Mouse (Mus musculus): ENCODE measurements around the gene Golgb1. TPM values are rescaled to one million over a fixed set of nuclear protein-coding genes. Genes with fewer than 3 reads are reported as not detected.

Golgb1 gene
- polyA plus RNA-seq, 2 experiments = 13.3 to 26.4 TPM

GRCm38 (mm10) chr16:36921980-36922379, 47.0 kb downstream of the Golgb1 start:
- Histone ChIP-seq H3K9ac (replicated peaks) (no peak overlapping the region), H3K27ac (no peak overlapping the region), H3K4me1 (replicated peaks; ENCODE audit: control insufficient read depth in 2 of 2, insufficient read depth in 2 of 2, low read length in 1 of 2) (no peaks in the 10 kb centered on the region), H3K36me3 (replicated peaks; ENCODE audit: control insufficient read depth, insufficient read depth, low read depth) (peaks cover 12% of the 10 kb centered on the region), H3K4me2 (ENCODE audit: low read depth) (no peak overlapping the region), H3K4me3 (ENCODE audit: insufficient read depth in 1 of 2, low read depth in 2 of 2, low read length in 2 of 2) (no peak overlapping the region), H3K9me3 (ENCODE audit: control insufficient read depth, low read length) (no peaks in the 10 kb centered on the region), H3K27me3 (ENCODE audit: control insufficient read depth, insufficient read depth, low read length) (no peaks in the 10 kb centered on the region)
- no peak for ATAC-seq (ENCODE audit: insufficient read depth)
- DNase-seq (ENCODE audit: low read depth in 3 of 3, low spot score in 3 of 3) = no peak
- 71% methylated on average over 6 of the region's 6 CpGs for WGBS (ENCODE audit: insufficient replicate concordance)
- TF ChIP-seq EP300 (IDR thresholded peaks at IDR 0.05; ENCODE audit: low read depth) (no peak), CTCF (IDR thresholded peaks at IDR 0.05; ENCODE audit: low read depth) (no peak)

GRCm38 (mm10) chr16:36924312-36924711, 49.4 kb downstream of the Golgb1 start:
- no peak overlapping the region for H3K4me3 ChIP-seq (ENCODE audit: insufficient read depth in 1 of 2, low read depth in 2 of 2, low read length in 2 of 2)
- 80% methylated on average over 8 of the region's 8 CpGs for WGBS (ENCODE audit: insufficient replicate concordance)
- H3K36me3 ChIP-seq (replicated peaks; ENCODE audit: control insufficient read depth, insufficient read depth, low read depth) = peaks cover 8% of the 10 kb centered on the region
- H3K9ac ChIP-seq (replicated peaks) = no peak overlapping the region
- ATAC-seq (ENCODE audit: insufficient read depth) = no peak
- no peaks in the 10 kb centered on the region for H3K27me3 ChIP-seq (ENCODE audit: control insufficient read depth, insufficient read depth, low read length)
- no peak overlapping the region for H3K4me2 ChIP-seq (ENCODE audit: low read depth)
- no peaks in the 10 kb centered on the region for H3K4me1 ChIP-seq (replicated peaks; ENCODE audit: control insufficient read depth in 2 of 2, insufficient read depth in 2 of 2, low read length in 1 of 2)
- no peaks in the 10 kb centered on the region for H3K9me3 ChIP-seq (ENCODE audit: control insufficient read depth, low read length)
- H3K27ac ChIP-seq = no peak overlapping the region
- TF ChIP-seq EP300 (IDR thresholded peaks at IDR 0.05; ENCODE audit: low read depth) = no peak
- TF ChIP-seq CTCF (IDR thresholded peaks at IDR 0.05; ENCODE audit: low read depth) = no peak
- DNase-seq (ENCODE audit: low read depth in 3 of 3, low spot score in 3 of 3) = no peak

DNA sequence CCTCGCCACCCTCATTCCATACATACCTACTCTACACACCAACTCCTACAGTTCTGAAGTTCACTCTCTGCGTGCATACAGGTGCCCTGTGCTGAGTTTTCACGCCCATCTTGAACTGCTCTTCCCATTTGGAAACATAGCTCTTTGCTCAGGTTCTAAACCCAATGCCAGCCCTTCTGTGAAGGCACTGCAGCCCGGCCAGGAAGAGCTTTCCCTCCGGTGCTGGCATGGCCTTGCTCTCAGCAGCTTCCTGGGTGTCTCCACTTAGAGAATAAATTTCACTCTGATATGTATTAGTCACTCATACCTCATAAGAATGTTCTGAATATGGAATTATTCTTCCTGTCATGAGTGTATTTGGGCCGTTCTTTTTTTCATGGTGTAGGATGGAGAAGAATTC, 50.4 kb downstream of the Golgb1 start:
- DNase-seq (ENCODE audit: low read depth in 3 of 3, low spot score in 3 of 3) = no peak
- Histone ChIP-seq H3K4me1 (replicated peaks; ENCODE audit: control insufficient read depth in 2 of 2, insufficient read depth in 2 of 2, low read length in 1 of 2) (no peaks in the 10 kb centered on the region), H3K27ac (no peak overlapping the region), H3K27me3 (ENCODE audit: control insufficient read depth, insufficient read depth, low read length) (no peaks in the 10 kb centered on the region), H3K4me2 (ENCODE audit: low read depth) (no peak overlapping the region), H3K36me3 (replicated peaks; ENCODE audit: control insufficient read depth, insufficient read depth, low read depth) (peaks cover 11% of the 10 kb centered on the region), H3K9me3 (ENCODE audit: control insufficient read depth, low read length) (no peaks in the 10 kb centered on the region), H3K9ac (replicated peaks) (no peak overlapping the region), H3K4me3 (ENCODE audit: insufficient read depth in 1 of 2, low read depth in 2 of 2, low read length in 2 of 2) (no peak overlapping the region)
- no peak for ATAC-seq (ENCODE audit: insufficient read depth)
- 77% methylated on average over 6 of the region's 6 CpGs for WGBS (ENCODE audit: insufficient replicate concordance)
- TF ChIP-seq EP300 (IDR thresholded peaks at IDR 0.05; ENCODE audit: low read depth) = no peak
- TF ChIP-seq CTCF (IDR thresholded peaks at IDR 0.05; ENCODE audit: low read depth) = no peak

GRCm38 (mm10) chr16:36925797-36926196, 50.9 kb downstream of the Golgb1 start:
- Histone ChIP-seq H3K27ac (no peak overlapping the region), H3K9ac (replicated peaks) (no peak overlapping the region), H3K36me3 (replicated peaks; ENCODE audit: control insufficient read depth, insufficient read depth, low read depth) (peaks cover 11% of the 10 kb centered on the region), H3K9me3 (ENCODE audit: control insufficient read depth, low read length) (no peaks in the 10 kb centered on the region), H3K4me1 (replicated peaks; ENCODE audit: control insufficient read depth in 2 of 2, insufficient read depth in 2 of 2, low read length in 1 of 2) (no peaks in the 10 kb centered on the region), H3K27me3 (ENCODE audit: control insufficient read depth, insufficient read depth, low read length) (no peaks in the 10 kb centered on the region), H3K4me2 (ENCODE audit: low read depth) (no peak overlapping the region), H3K4me3 (ENCODE audit: insufficient read depth in 1 of 2, low read depth in 2 of 2, low read length in 2 of 2) (no peak overlapping the region)
- 75% methylated on average over 6 of the region's 6 CpGs for WGBS (ENCODE audit: insufficient replicate concordance)
- TF ChIP-seq CTCF (IDR thresholded peaks at IDR 0.05; ENCODE audit: low read depth) = no peak
- TF ChIP-seq EP300 (IDR thresholded peaks at IDR 0.05; ENCODE audit: low read depth) = no peak
- ATAC-seq (ENCODE audit: insufficient read depth) = no peak
- no peak for DNase-seq (ENCODE audit: low read depth in 3 of 3, low spot score in 3 of 3)

GRCm38 (mm10) chr16:36926514-36927447, 51.8 kb downstream of the Golgb1 start:
- Histone ChIP-seq H3K36me3 (replicated peaks; ENCODE audit: control insufficient read depth, insufficient read depth, low read depth) (peaks cover 12% of the 10 kb centered on the region), H3K4me3 (ENCODE audit: insufficient read depth in 1 of 2, low read depth in 2 of 2, low read length in 2 of 2) (no peak overlapping the region), H3K4me1 (replicated peaks; ENCODE audit: control insufficient read depth in 2 of 2, insufficient read depth in 2 of 2, low read length in 1 of 2) (no peaks in the 10 kb centered on the region), H3K9me3 (ENCODE audit: control insufficient read depth, low read length) (no peaks in the 10 kb centered on the region), H3K27me3 (ENCODE audit: control insufficient read depth, insufficient read depth, low read length) (no peaks in the 10 kb centered on the region), H3K27ac (no peak overlapping the region), H3K9ac (replicated peaks) (no peak overlapping the region), H3K4me2 (ENCODE audit: low read depth) (no peak overlapping the region)
- ATAC-seq (ENCODE audit: insufficient read depth) (no peak), DNase-seq (ENCODE audit: low read depth in 3 of 3, low spot score in 3 of 3) (no peak)
- no peak for TF ChIP-seq EP300 (IDR thresholded peaks at IDR 0.05; ENCODE audit: low read depth)
- TF ChIP-seq CTCF (IDR thresholded peaks at IDR 0.05; ENCODE audit: low read depth) = no peak
- whole genome bisulfite sequencing (ENCODE audit: insufficient replicate concordance) = 73% methylated on average over 10 of the region's 10 CpGs
